Mouse (Mus musculus) forebrain, embryonic 15.5 days (tissue): ENCODE measurements around the gene Gm10073. TPM values are rescaled to one million over a fixed set of nuclear protein-coding genes. Genes with fewer than 3 reads are reported as not detected.
"Not testable (repeated sequence)": the region's sequence is repeated elsewhere in the genome, so short reads cannot be mapped to it uniquely, and the experiment has no call there.

ENCODE experiments used
- ATAC-seq: fragments of 200-750 bp; cut with Nextera tagmentation; replicated peaks from 2 replicates; pipeline ENCODE4 v1.8.0; 2017; ENCODE audit warnings: mild to moderate bottlenecking, moderate TSS enrichment, moderate library complexity
- H3K27ac ChIP-seq: fragments of 300-500 bp; sonication (generic); replicated peaks from 2 replicates; pipeline ENCODE4 v1.5.1; 2015; ENCODE audit warnings: mild to moderate bottlenecking, inconsistent platforms
- H3K27me3 ChIP-seq: fragments of 300-500 bp; sonication (generic); 2 replicates; pipeline ENCODE4 v1.6.1; 2015; ENCODE audit warnings: inconsistent platforms
- H3K36me3 ChIP-seq: fragments of 300-500 bp; sonication (generic); 2 replicates; pipeline ENCODE4 v1.6.1; 2015; ENCODE audit warnings: mild to moderate bottlenecking, inconsistent platforms
- H3K4me1 ChIP-seq: fragments of 300-500 bp; sonication (generic); 2 replicates; pipeline ENCODE4 v1.6.1; 2015; ENCODE audit warnings: inconsistent platforms
- H3K4me2 ChIP-seq: fragments of 300-500 bp; sonication (generic); replicated peaks from 2 replicates; pipeline ENCODE4 v1.6.1; 2015; ENCODE audit warnings: mild to moderate bottlenecking, inconsistent platforms
- H3K4me3 ChIP-seq: fragments of 300-500 bp; sonication (generic); 2 replicates; pipeline ENCODE4 v1.5.1; 2015; ENCODE audit warnings: mild to moderate bottlenecking, inconsistent platforms
- H3K9ac ChIP-seq: fragments of 300-500 bp; sonication (generic); replicated peaks from 2 replicates; pipeline ENCODE4 v1.6.1; 2015; ENCODE audit warnings: mild to moderate bottlenecking, inconsistent platforms
- H3K9me3 ChIP-seq: fragments of 300-500 bp; sonication (generic); 2 replicates; pipeline ENCODE4 v1.6.1; 2016; ENCODE audit warnings: inconsistent platforms
- WGBS: fragments of 180-500 bp; shearing (Covaris S2); methylation state at CpG from one replicate; pipeline ENCODE4 v1.1.7; 2015; ENCODE audit warnings: mixed read lengths; 5-methylcytosine and 5-hydroxymethylcytosine counted together
- polyA plus RNA-seq: library from polyadenylated mRNA; unstranded; fragments of >200 nt; fragmentation: Nextera tagmentation; extraction: Ambion mirVana; gene quantifications from 2 replicates; pipeline ENCODE4 v1.2.1, GENCODE M21; 2015

Gene Gm10073
- polyA plus RNA-seq, 1 experiment from 2014 or later, result 7.9 TPM

- Histone ChIP-seq H3K4me2 (no peak overlapping the region), H3K27me3 (no peaks in the 10 kb centered on the region), H3K9ac (no peak overlapping the region), H3K9me3 (no peaks in the 10 kb centered on the region), H3K4me1 (no peaks in the 10 kb centered on the region), H3K36me3 (no peaks in the 10 kb centered on the region), H3K4me3 (no peak overlapping the region), H3K27ac (no peak overlapping the region)
- ATAC-seq, result no peak
- 75% methylated on average over 3 of the region's 3 CpGs for WGBS
Measured at GRCm38 (mm10) chr8:106588443-106589431, 15.5 kb upstream of the Gm10073 start.

GRCm38 (mm10) chr8:106586896-106587295 lies 13.6 kb upstream of the Gm10073 start:
- H3K27ac ChIP-seq, result no peak overlapping the region
- no peak overlapping the region for H3K9ac ChIP-seq
- no peak for ATAC-seq
- H3K4me2 ChIP-seq, result no peak overlapping the region
- H3K4me3 ChIP-seq, result no peak overlapping the region
- H3K9me3 ChIP-seq, result no peaks in the 10 kb centered on the region
- WGBS, result 81% methylated on average over 8 of the region's 8 CpGs
- no peaks in the 10 kb centered on the region for H3K27me3 ChIP-seq
- no peaks in the 10 kb centered on the region for H3K4me1 ChIP-seq
- H3K36me3 ChIP-seq, result no peaks in the 10 kb centered on the region

- H3K9me3 ChIP-seq, result no peaks in the 10 kb centered on the region
- 95% methylated on average over 3 of the region's 3 CpGs for WGBS
- ATAC-seq, result no peak
- H3K9ac ChIP-seq, result no peak overlapping the region
- H3K27me3 ChIP-seq, result no peaks in the 10 kb centered on the region
- H3K27ac ChIP-seq, result no peak overlapping the region
- H3K4me3 ChIP-seq, result no peak overlapping the region
- no peaks in the 10 kb centered on the region for H3K36me3 ChIP-seq
- H3K4me1 ChIP-seq, result no peaks in the 10 kb centered on the region
- H3K4me2 ChIP-seq, result no peak overlapping the region
Measured at GRCm38 (mm10) chr8:106585671-106586037, 12.4 kb upstream of the Gm10073 start.

- Histone ChIP-seq H3K4me2 (no peak overlapping the region), H3K9me3 (no peaks in the 10 kb centered on the region), H3K27me3 (no peaks in the 10 kb centered on the region), H3K27ac (no peak overlapping the region), H3K4me1 (no peaks in the 10 kb centered on the region), H3K9ac (no peak overlapping the region), H3K36me3 (no peaks in the 10 kb centered on the region), H3K4me3 (no peak overlapping the region)
- WGBS, result 78% methylated on average over 11 of the region's 11 CpGs
- ATAC-seq, result no peak
Measured at GRCm38 (mm10) chr8:106584942-106585670, 11.8 kb upstream of the Gm10073 start.

GRCm38 (mm10) chr8:106581344-106582088 lies 8.3 kb upstream of the Gm10073 start:
- H3K9ac ChIP-seq, result no peak overlapping the region
- no peak overlapping the region for H3K4me3 ChIP-seq
- no peaks in the 10 kb centered on the region for H3K4me1 ChIP-seq
- no peak overlapping the region for H3K27ac ChIP-seq
- H3K36me3 ChIP-seq, result no peaks in the 10 kb centered on the region
- no peak for ATAC-seq
- WGBS, result 76% methylated on average over 6 of the region's 6 CpGs
- no peaks in the 10 kb centered on the region for H3K9me3 ChIP-seq
- no peak overlapping the region for H3K4me2 ChIP-seq
- no peaks in the 10 kb centered on the region for H3K27me3 ChIP-seq

GRCm38 (mm10) chr8:106579510-106579909 lies 6.2 kb upstream of the Gm10073 start:
- no peaks in the 10 kb centered on the region for H3K36me3 ChIP-seq
- no peaks in the 10 kb centered on the region for H3K4me1 ChIP-seq
- no peak overlapping the region for H3K9ac ChIP-seq
- 75% methylated on average over 2 of the region's 2 CpGs for WGBS
- no peaks in the 10 kb centered on the region for H3K9me3 ChIP-seq
- ATAC-seq, result no peak
- no peak overlapping the region for H3K27ac ChIP-seq
- no peak overlapping the region for H3K4me3 ChIP-seq
- no peaks in the 10 kb centered on the region for H3K27me3 ChIP-seq
- no peak overlapping the region for H3K4me2 ChIP-seq

- no peak overlapping the region for H3K27ac ChIP-seq
- H3K9ac ChIP-seq, result no peak overlapping the region
- no peaks in the 10 kb centered on the region for H3K27me3 ChIP-seq
- H3K36me3 ChIP-seq, result no peaks in the 10 kb centered on the region
- H3K4me1 ChIP-seq, result no peaks in the 10 kb centered on the region
- no peak for ATAC-seq
- H3K4me3 ChIP-seq, result no peak overlapping the region
- WGBS, result 65% methylated on average over 6 of the region's 6 CpGs
- H3K9me3 ChIP-seq, result no peaks in the 10 kb centered on the region
- no peak overlapping the region for H3K4me2 ChIP-seq
Measured at GRCm38 (mm10) chr8:106576849-106577555, 3.7 kb upstream of the Gm10073 start.

GRCm38 (mm10) chr8:106574283-106574682 lies 1.0 kb upstream of the Gm10073 start:
- Histone ChIP-seq H3K27ac (no peak overlapping the region), H3K36me3 (no peaks in the 10 kb centered on the region), H3K4me3 (no peak overlapping the region), H3K4me2 (no peak overlapping the region), H3K9ac (no peak overlapping the region), H3K9me3 (no peaks in the 10 kb centered on the region), H3K4me1 (no peaks in the 10 kb centered on the region), H3K27me3 (no peaks in the 10 kb centered on the region)
- ATAC-seq, result no peak
- 95% methylated on average over 4 of the region's 4 CpGs for WGBS

GRCm38 (mm10) chr8:106572175-106572574 lies 1.1 kb downstream of the Gm10073 start:
- H3K36me3 ChIP-seq, result not testable (repeated sequence)

GRCm38 (mm10) chr8:106571551-106572172 lies 1.6 kb downstream of the Gm10073 start:
- H3K9ac ChIP-seq, result no peak overlapping the region
- no peaks in the 10 kb centered on the region for H3K36me3 ChIP-seq
- 90% methylated on average over 5 of the region's 5 CpGs for WGBS
- no peaks in the 10 kb centered on the region for H3K4me1 ChIP-seq
- H3K4me2 ChIP-seq, result no peak overlapping the region
- no peaks in the 10 kb centered on the region for H3K27me3 ChIP-seq
- H3K27ac ChIP-seq, result no peak overlapping the region
- H3K9me3 ChIP-seq, result no peaks in the 10 kb centered on the region
- no peak overlapping the region for H3K4me3 ChIP-seq
- no peak for ATAC-seq

More at GRCm38 (mm10) chr8:106572175-106572574, 1.1 kb downstream of the Gm10073 start:
- H3K4me1 ChIP-seq, H3K9ac ChIP-seq, H3K4me3 ChIP-seq, ATAC-seq, H3K27ac ChIP-seq, H3K9me3 ChIP-seq, H3K27me3 ChIP-seq, H3K4me2 ChIP-seq: not testable (repeated sequence)
- WGBS, result 91% methylated on average over 1 of the region's 1 CpGs

- Histone ChIP-seq H3K4me2 (no peak overlapping the region), H3K27me3 (no peaks in the 10 kb centered on the region), H3K36me3 (no peaks in the 10 kb centered on the region), H3K27ac (no peak overlapping the region), H3K4me3 (no peak overlapping the region), H3K4me1 (no peaks in the 10 kb centered on the region), H3K9ac (no peak overlapping the region), H3K9me3 (no peaks in the 10 kb centered on the region)
- 82% methylated on average over 4 of the region's 4 CpGs for WGBS
- no peak for ATAC-seq
Measured at GRCm38 (mm10) chr8:106570386-106570785, 2.9 kb downstream of the Gm10073 start.
